ENCODE assay signal across 27 mouse cellular contexts in genomic region chr16:34175625-34176024, GRCm38 (mm10).
A peak's percentile ranks its signal among the peaks of the same experiment; 100 is the strongest.
DNase-seq lines count a peak whose midpoint lies in the region; ATAC-seq and TF ChIP-seq lines count a peak whose summit lies in the region.
"Had no signal": no experiment of that assay in that cellular context is flagged by ENCODE, and none has a peak within 500 bp of the region (broad histone marks: within the 10 kb centered on the region; RNA-seq: fewer than 3 reads in every experiment).

No protein-coding gene starts in this region.

- no peaks in the 10 kb centered on the region for H3K27me3 ChIP-seq in ES-Bruce4 (ENCODE audit: control insufficient read depth, insufficient read depth, low read length, poor library complexity, severe bottlenecking)
- H3K27me3 ChIP-seq in liver, postnatal 0 days (ENCODE audit: insufficient read depth, low read length) = no peaks in the 10 kb centered on the region
- H3K27me3 ChIP-seq: embryonic facial prominence, embryonic 13.5 days; forebrain, embryonic 13.5 days; heart, embryonic 13.5 days; hindbrain, embryonic 12.5 days; hindbrain, embryonic 15.5 days had no signal

- no peaks in the 10 kb centered on the region for H3K4me1 ChIP-seq in ES-Bruce4 (ENCODE audit: control insufficient read depth, insufficient read depth, low read length)
- H3K4me1 ChIP-seq in liver, postnatal 0 days (ENCODE audit: insufficient read depth) = no peaks in the 10 kb centered on the region
- H3K4me1 ChIP-seq: embryonic facial prominence, embryonic 10.5 days; forebrain, embryonic 13.5 days; heart, embryonic 10.5 days; heart, embryonic 13.5 days; hindbrain, embryonic 12.5 days had no signal

- no peak for TF ChIP-seq CTCF in layer of hippocampus, adult 2 months (conservative IDR thresholded peaks at IDR 0.05)
- TF ChIP-seq CTCF in ES-Bruce4 (IDR thresholded peaks at IDR 0.05; ENCODE audit: low read depth, low read length) = no peak
- no peak for TF ChIP-seq CTCF in liver, postnatal 0 days (IDR thresholded peaks at IDR 0.05; ENCODE audit: low read depth)

- no peak overlapping the region for H3K4me3 ChIP-seq in layer of hippocampus, adult 2 months
- H3K4me3 ChIP-seq in ES-Bruce4 (ENCODE audit: low read depth, low read length) = no peak overlapping the region
- no peak overlapping the region for H3K4me3 ChIP-seq in liver, postnatal 0 days (ENCODE audit: low read depth, low read length)
- H3K4me3 ChIP-seq: embryonic facial prominence, embryonic 10.5 days; embryonic facial prominence, embryonic 13.5 days; erythroblast, embryonic 14.5 days; forebrain, embryonic 13.5 days; heart, adult 2 months; heart, embryonic 10.5 days; heart, embryonic 13.5 days; hindbrain, embryonic 12.5 days; hindbrain, embryonic 15.5 days had no signal

- no peak for TF ChIP-seq POLR2A in ES-Bruce4 (IDR thresholded peaks at IDR 0.05; ENCODE audit: insufficient read depth, low read length)

- DNase-seq in layer of hippocampus, adult 2 months (ENCODE audit: low spot score in 2 of 2) = no peak
- no peak for DNase-seq in layer of hippocampus, adult 11-12 months (ENCODE audit: low spot score)
- DNase-seq in R1 (ENCODE audit: low read depth, low spot score) = peak; percentile 95
- DNase-seq in liver, postnatal 0 days = no peak
- no peak for DNase-seq in frontal cortex, adult 2 months (ENCODE audit: extremely low spot score in 1 of 2, low spot score in 1 of 2)
- DNase-seq: adrenal gland, adult 2 months; adrenal gland, postnatal 14 days; B cell, adult 2 months; cerebellum, adult 11 months; cerebellum, adult 2 months; cerebellum, postnatal 36 days; embryo, embryonic 11 days; gastrocnemius, postnatal 25 days; heart, adult 2 months; heart, postnatal 14 days had no signal

- ATAC-seq in liver, postnatal 0 days = no peak
- ATAC-seq in frontal cortex, adult (ENCODE audit: low TSS enrichment) = no peak
- ATAC-seq: forebrain, embryonic 13.5 days; forebrain, embryonic 16.5 days; intestine, postnatal 0 days had no signal

- 61% methylated on average over 4 of the region's 4 CpGs for WGBS in liver, postnatal 0 days (ENCODE audit: insufficient replicate concordance)

- H3K27ac ChIP-seq in layer of hippocampus, adult 2 months = peak overlapping the region; percentile 87; the same call in 1 of the 2 replicates
- H3K27ac ChIP-seq in ES-Bruce4 (ENCODE audit: insufficient read depth, low read length) = peak overlapping the region; percentile 82
- no peak overlapping the region for H3K27ac ChIP-seq in liver, postnatal 0 days (ENCODE audit: low read depth)
- H3K27ac ChIP-seq: embryonic facial prominence, embryonic 10.5 days; embryonic facial prominence, embryonic 13.5 days; forebrain, embryonic 13.5 days; heart, adult 2 months; heart, embryonic 10.5 days; heart, embryonic 13.5 days; hindbrain, embryonic 12.5 days; hindbrain, embryonic 15.5 days had no signal

- TF ChIP-seq EP300 in ES-Bruce4 (IDR thresholded peaks at IDR 0.05; ENCODE audit: insufficient read depth, low read depth, low read length) = peak; percentile 82; the same call in 1 of the 2 replicates
- no peak for TF ChIP-seq EP300 in liver, postnatal 0 days (IDR thresholded peaks at IDR 0.05; ENCODE audit: low read depth)

- H3K9ac ChIP-seq in ES-Bruce4 (ENCODE audit: low read depth, poor library complexity, severe bottlenecking) = no peak overlapping the region
- no peak overlapping the region for H3K9ac ChIP-seq in liver, postnatal 0 days (replicated peaks)
- H3K9ac ChIP-seq: embryonic facial prominence, embryonic 13.5 days; forebrain, embryonic 13.5 days; heart, embryonic 13.5 days; hindbrain, embryonic 12.5 days; hindbrain, embryonic 15.5 days had no signal

- H3K9me3 ChIP-seq in ES-Bruce4 (replicated peaks; ENCODE audit: control insufficient read depth, insufficient read depth, low read length, poor library complexity, severe bottlenecking) = no peaks in the 10 kb centered on the region
- no peaks in the 10 kb centered on the region for H3K9me3 ChIP-seq in liver, postnatal 0 days (ENCODE audit: low read length)
- H3K9me3 ChIP-seq: embryonic facial prominence, embryonic 10.5 days; embryonic facial prominence, embryonic 13.5 days; forebrain, embryonic 13.5 days; heart, embryonic 10.5 days; heart, embryonic 13.5 days; hindbrain, embryonic 12.5 days; hindbrain, embryonic 15.5 days had no signal

- no peaks in the 10 kb centered on the region for H3K36me3 ChIP-seq in ES-Bruce4 (ENCODE audit: control insufficient read depth, insufficient read depth, low read length, poor library complexity, severe bottlenecking)
- no peaks in the 10 kb centered on the region for H3K36me3 ChIP-seq in liver, postnatal 0 days (replicated peaks; ENCODE audit: insufficient read depth, low read length)

- H3K4me2 ChIP-seq in liver, postnatal 0 days (ENCODE audit: low read depth, low read length) = no peak overlapping the region
- H3K4me2 ChIP-seq: embryonic facial prominence, embryonic 13.5 days; forebrain, embryonic 13.5 days; heart, embryonic 13.5 days; hindbrain, embryonic 12.5 days; hindbrain, embryonic 15.5 days had no signal
